15 mouse cellular contexts compared by ENCODE assay signal in the genomic region with DNA sequence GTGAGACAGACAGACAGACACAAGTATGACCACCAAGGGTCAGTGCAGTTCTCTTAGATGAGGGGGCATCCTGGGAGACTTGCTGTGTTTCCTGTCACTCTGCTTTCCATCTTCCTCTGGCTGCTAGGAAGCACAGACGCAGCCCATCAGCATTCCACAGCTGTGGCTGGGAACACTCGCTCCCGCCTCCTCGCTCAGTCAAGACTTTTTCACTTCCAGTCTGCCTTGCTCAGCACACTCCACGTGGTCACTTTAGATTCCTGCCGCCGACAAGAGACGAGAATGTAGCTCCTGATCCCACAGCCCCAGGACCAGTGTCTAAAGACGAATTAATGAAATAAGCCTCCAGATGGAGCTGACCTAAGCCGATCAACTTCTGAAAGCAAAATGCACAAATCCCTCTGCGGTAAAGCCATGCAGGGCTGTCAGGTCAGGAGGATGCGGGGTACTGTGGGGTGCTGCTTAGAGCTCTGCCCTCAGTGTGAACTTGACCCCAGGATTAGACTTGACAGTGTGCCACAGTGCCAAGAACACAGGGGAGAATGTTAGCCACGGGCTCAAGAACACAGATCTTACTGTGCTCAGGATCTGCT.
DNase-seq lines count a peak whose midpoint lies in the region; ATAC-seq and TF ChIP-seq lines count a peak whose summit lies in the region.
"Had no signal": no experiment of that assay in that cellular context is flagged by ENCODE, and none has a peak within 500 bp of the region (broad histone marks: within the 10 kb centered on the region; RNA-seq: fewer than 3 reads in every experiment).

No protein-coding gene starts in this region.

- H3K9ac ChIP-seq in embryonic facial prominence, embryonic 11.5 days (replicated peaks; ENCODE audit: low read length), result no peak overlapping the region
- H3K9ac ChIP-seq in kidney, postnatal 0 days (ENCODE audit: low read depth, low read length), result no peak overlapping the region
- H3K9ac ChIP-seq in kidney, embryonic 15.5 days, result no peak overlapping the region
- no peak overlapping the region for H3K9ac ChIP-seq in forebrain, embryonic 13.5 days
- H3K9ac ChIP-seq: limb, embryonic 15.5 days; neural tube, embryonic 13.5 days had no signal

- no peaks in the 10 kb centered on the region for H3K36me3 ChIP-seq in embryonic facial prominence, embryonic 11.5 days (replicated peaks; ENCODE audit: control insufficient read depth, insufficient read depth, low read depth, low read length)
- no peaks in the 10 kb centered on the region for H3K36me3 ChIP-seq in embryonic facial prominence, embryonic 10.5 days (replicated peaks)
- H3K36me3 ChIP-seq in kidney, postnatal 0 days (ENCODE audit: insufficient read depth, low read length), result no peaks in the 10 kb centered on the region
- H3K36me3 ChIP-seq in kidney, embryonic 15.5 days, result no peaks in the 10 kb centered on the region
- H3K36me3 ChIP-seq in forebrain, embryonic 13.5 days (ENCODE audit: poor library complexity, severe bottlenecking), result no peaks in the 10 kb centered on the region
- H3K36me3 ChIP-seq: limb, embryonic 15.5 days; neural tube, embryonic 13.5 days had no signal

- no peaks in the 10 kb centered on the region for H3K4me1 ChIP-seq in embryonic facial prominence, embryonic 11.5 days (ENCODE audit: control insufficient read depth, insufficient read depth, low read length)
- H3K4me1 ChIP-seq in embryonic facial prominence, embryonic 10.5 days, result peaks cover 26% of the 10 kb centered on the region
- no peaks in the 10 kb centered on the region for H3K4me1 ChIP-seq in kidney, postnatal 0 days (replicated peaks; ENCODE audit: insufficient read depth, low read length)
- H3K4me1 ChIP-seq in kidney, embryonic 15.5 days, result no peaks in the 10 kb centered on the region
- peaks cover 7% of the 10 kb centered on the region; the same call in 1 of the 2 replicates for H3K4me1 ChIP-seq in forebrain, embryonic 13.5 days
- H3K4me1 ChIP-seq: limb, embryonic 15.5 days; megakaryocyte, embryonic 14.5 days had no signal

- no peak overlapping the region for H3K4me3 ChIP-seq in embryonic facial prominence, embryonic 11.5 days (ENCODE audit: low read depth, low read length)
- H3K4me3 ChIP-seq in embryonic facial prominence, embryonic 10.5 days, result no peak overlapping the region
- H3K4me3 ChIP-seq in kidney, postnatal 0 days (replicated peaks; ENCODE audit: low read depth, low read length), result no peak overlapping the region
- no peak overlapping the region for H3K4me3 ChIP-seq in kidney, embryonic 15.5 days (replicated peaks)
- H3K4me3 ChIP-seq in forebrain, embryonic 13.5 days, result no peak overlapping the region
- H3K4me3 ChIP-seq: limb, embryonic 15.5 days; megakaryocyte, embryonic 14.5 days; neural tube, embryonic 13.5 days had no signal

- no peaks in the 10 kb centered on the region for H3K27me3 ChIP-seq in embryonic facial prominence, embryonic 11.5 days (ENCODE audit: control insufficient read depth, insufficient read depth, low read length)
- H3K27me3 ChIP-seq in embryonic facial prominence, embryonic 10.5 days (replicated peaks; ENCODE audit: low read depth, poor library complexity, severe bottlenecking), result no peaks in the 10 kb centered on the region
- H3K27me3 ChIP-seq in kidney, postnatal 0 days (ENCODE audit: insufficient read depth, low read length), result no peaks in the 10 kb centered on the region
- no peaks in the 10 kb centered on the region for H3K27me3 ChIP-seq in kidney, embryonic 15.5 days
- H3K27me3 ChIP-seq in forebrain, embryonic 13.5 days, result no peaks in the 10 kb centered on the region
- H3K27me3 ChIP-seq: limb, embryonic 15.5 days; megakaryocyte, embryonic 14.5 days; neural tube, embryonic 13.5 days had no signal

- WGBS in embryonic facial prominence, embryonic 11.5 days, result 49% methylated on average over 13 of the region's 13 CpGs
- WGBS in embryonic facial prominence, embryonic 10.5 days, result 55% methylated on average over 13 of the region's 13 CpGs
- 43% methylated on average over 13 of the region's 13 CpGs for WGBS in kidney, postnatal 0 days
- 52% methylated on average over 13 of the region's 13 CpGs for WGBS in kidney, embryonic 15.5 days
- 42% methylated on average over 13 of the region's 13 CpGs for WGBS in forebrain, embryonic 13.5 days

- ATAC-seq in embryonic facial prominence, embryonic 11.5 days (replicated peaks; ENCODE audit: insufficient number of reproducible peaks, low FRiP score, low TSS enrichment, low read depth), result 0 out of 2 replicates have a peak, but pooled peaks have one; percentile 23
- no peak for ATAC-seq in kidney, postnatal 0 days (replicated peaks; ENCODE audit: low FRiP score, low read depth)
- no peak for ATAC-seq in kidney, embryonic 15.5 days (replicated peaks; ENCODE audit: low FRiP score)
- ATAC-seq in forebrain, embryonic 13.5 days, result no peak

- no peaks in the 10 kb centered on the region for H3K9me3 ChIP-seq in embryonic facial prominence, embryonic 11.5 days (replicated peaks; ENCODE audit: control insufficient read depth, low read length)
- no peaks in the 10 kb centered on the region for H3K9me3 ChIP-seq in embryonic facial prominence, embryonic 10.5 days
- no peaks in the 10 kb centered on the region for H3K9me3 ChIP-seq in kidney, postnatal 0 days (replicated peaks; ENCODE audit: low read length)
- H3K9me3 ChIP-seq in kidney, embryonic 15.5 days (replicated peaks), result no peaks in the 10 kb centered on the region
- no peaks in the 10 kb centered on the region for H3K9me3 ChIP-seq in forebrain, embryonic 13.5 days (replicated peaks)
- H3K9me3 ChIP-seq: limb, embryonic 15.5 days; neural tube, embryonic 13.5 days had no signal

- H3K4me2 ChIP-seq in embryonic facial prominence, embryonic 11.5 days (ENCODE audit: low read depth, low read length), result no peak overlapping the region
- no peak overlapping the region for H3K4me2 ChIP-seq in kidney, postnatal 0 days (ENCODE audit: low read length)
- no peak overlapping the region for H3K4me2 ChIP-seq in kidney, embryonic 15.5 days
- no peak overlapping the region for H3K4me2 ChIP-seq in forebrain, embryonic 13.5 days
- H3K4me2 ChIP-seq: limb, embryonic 15.5 days; neural tube, embryonic 13.5 days had no signal

- peak; percentile 30 for DNase-seq in embryonic facial prominence, embryonic 11.5 days (ENCODE audit: low spot score)
- DNase-seq in embryonic facial prominence, embryonic 10.5 days (ENCODE audit: low spot score), result no peak
- peak; percentile 62 for DNase-seq in kidney, postnatal 0 days (ENCODE audit: low spot score)
- peak; percentile 9 for DNase-seq in embryo, embryonic 9.5 days (ENCODE audit: extremely low spot score)
- peak; percentile 75 for DNase-seq in retina, adult 2 months (ENCODE audit: low read depth, low spot score)
- no peak for DNase-seq in MN1 (ENCODE audit: low spot score)
- DNase-seq: adrenal gland, postnatal 14 days; kidney, adult 18-20 months; layer of hippocampus, postnatal 36 days; right cerebral cortex, postnatal 25 days had no signal

- TF ChIP-seq CTCF in kidney, postnatal 0 days (IDR thresholded peaks at IDR 0.05; ENCODE audit: low read depth), result no peak

- no peak overlapping the region for H3K27ac ChIP-seq in embryonic facial prominence, embryonic 11.5 days (replicated peaks; ENCODE audit: low read depth, low read length)
- H3K27ac ChIP-seq in embryonic facial prominence, embryonic 10.5 days (replicated peaks), result no peak overlapping the region; the same call in 1 of the 2 replicates
- H3K27ac ChIP-seq in kidney, postnatal 0 days, result no peak overlapping the region
- H3K27ac ChIP-seq in kidney, embryonic 15.5 days, result no peak overlapping the region
- H3K27ac ChIP-seq in forebrain, embryonic 13.5 days, result no peak overlapping the region; the same call in 1 of the 2 replicates
- H3K27ac ChIP-seq: limb, embryonic 15.5 days; neural tube, embryonic 13.5 days had no signal

Comparison
In these comparisons a context has a peak if more than half of its experiments do, and no peak if none do; other contexts are left out.
1. DNase-seq: peak in embryonic facial prominence, embryonic 11.5 days (single experiment), kidney, postnatal 0 days (single experiment), embryo, embryonic 9.5 days (single experiment) and retina, adult 2 months (single experiment); none in embryonic facial prominence, embryonic 10.5 days (single experiment) and MN1 (single experiment).